Mouse (Mus musculus): ENCODE data around the gene Egf. TPM values are rescaled to one million over a fixed set of nuclear protein-coding genes. Genes with fewer than 3 reads are reported as not detected.

Gene Egf
- polyA plus RNA-seq, 1 experiment: 1.6 TPM

GRCm38 (mm10) chr3:129657775-129658174, 97.3 kb downstream of the Egf start:
- WGBS: 91% methylated on average over 11 of the region's 11 CpGs

DNA sequence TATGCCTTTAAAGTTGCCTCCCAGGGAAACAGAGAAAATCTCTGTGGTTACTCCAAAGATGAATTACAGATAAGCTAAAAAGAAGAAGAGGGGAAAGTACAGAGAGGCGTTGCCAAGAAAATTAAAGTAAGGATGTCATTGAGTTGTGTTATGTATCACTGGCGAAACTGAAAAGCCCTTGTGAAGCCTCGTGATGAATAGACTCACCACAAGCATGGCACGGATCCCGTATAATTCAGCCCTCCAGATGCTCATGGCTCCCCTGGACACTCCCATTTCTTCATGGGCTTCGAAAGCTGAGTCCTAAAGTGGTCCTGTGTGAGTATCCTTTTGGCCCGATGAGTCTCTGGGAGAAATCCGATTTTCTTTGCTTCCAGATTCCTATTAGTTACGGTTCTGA, 97.9 kb downstream of the Egf start:
- no peak for DNase-seq (ENCODE audit: low read depth, low spot score)
- 92% methylated on average over 9 of the region's 9 CpGs for WGBS

More at GRCm38 (mm10) chr3:129657775-129658174, 97.3 kb downstream of the Egf start:
- DNase-seq (ENCODE audit: low read depth, low spot score): no peak

- DNase-seq (ENCODE audit: low read depth, low spot score): no peak
- WGBS: 61% methylated on average over 4 of the region's 4 CpGs
Observed at GRCm38 (mm10) chr3:129656540-129656939, 98.6 kb downstream of the Egf start.

DNA sequence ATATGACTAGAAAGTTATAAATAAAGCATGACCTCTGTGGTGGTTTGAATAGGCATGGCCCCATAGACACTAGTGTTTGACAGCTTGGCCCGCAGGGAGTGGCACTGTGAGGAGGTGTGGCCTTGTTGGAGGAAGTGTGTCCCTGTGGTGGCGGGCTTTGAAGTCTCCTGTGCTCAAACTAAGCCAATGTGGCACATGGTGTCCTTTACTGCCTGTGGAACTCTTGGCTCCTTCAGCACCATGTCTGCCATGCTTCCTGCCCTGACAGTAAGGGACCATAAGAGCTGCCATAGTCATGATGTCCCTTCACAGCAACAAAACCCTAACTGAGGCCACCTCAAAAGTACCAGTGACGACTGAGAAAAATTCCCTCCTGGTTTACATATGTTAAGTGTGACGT, 102.6 kb downstream of the Egf start:
- DNase-seq (ENCODE audit: low read depth, low spot score): no peak
- 83% methylated on average over 4 of the region's 4 CpGs for WGBS

GRCm38 (mm10) chr3:129651765-129652164, 103.4 kb downstream of the Egf start:
- DNase-seq (ENCODE audit: low read depth, low spot score): no peak
- 95% methylated on average over 8 of the region's 8 CpGs for WGBS

DNA sequence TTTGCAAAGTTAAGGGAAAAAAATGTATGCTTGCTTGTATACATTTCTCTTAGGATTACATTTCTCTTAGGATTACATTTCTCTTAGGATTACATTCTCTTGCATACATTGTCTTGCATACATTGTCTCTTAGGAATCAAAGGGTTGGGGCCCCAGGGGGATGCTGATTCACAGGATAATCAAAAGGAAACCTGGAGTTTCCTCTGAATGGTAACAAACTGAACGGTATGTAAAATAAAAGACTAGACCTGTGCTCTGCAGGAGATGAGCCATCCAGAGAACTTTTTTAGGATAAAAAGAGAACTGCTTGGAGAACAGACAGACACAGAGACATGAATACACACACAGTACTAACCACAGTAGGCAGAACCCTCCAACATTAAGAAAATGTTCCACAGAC, 104.2 kb downstream of the Egf start:
- no peak for DNase-seq (ENCODE audit: low read depth, low spot score)
- WGBS: 86% methylated on average over 1 of the region's 1 CpGs

GRCm38 (mm10) chr3:129650293-129650612, 104.9 kb downstream of the Egf start:
- no peak for DNase-seq (ENCODE audit: low read depth, low spot score)

GRCm38 (mm10) chr3:129649586-129650292, 105.4 kb downstream of the Egf start:
- WGBS: 45% methylated on average over 8 of the region's 8 CpGs
- peak; percentile 25 for DNase-seq (ENCODE audit: low read depth, low spot score)

- 94% methylated on average over 5 of the region's 5 CpGs for WGBS
- DNase-seq (ENCODE audit: low read depth, low spot score): no peak
Observed at GRCm38 (mm10) chr3:129648598-129648997, 106.5 kb downstream of the Egf start.

DNA sequence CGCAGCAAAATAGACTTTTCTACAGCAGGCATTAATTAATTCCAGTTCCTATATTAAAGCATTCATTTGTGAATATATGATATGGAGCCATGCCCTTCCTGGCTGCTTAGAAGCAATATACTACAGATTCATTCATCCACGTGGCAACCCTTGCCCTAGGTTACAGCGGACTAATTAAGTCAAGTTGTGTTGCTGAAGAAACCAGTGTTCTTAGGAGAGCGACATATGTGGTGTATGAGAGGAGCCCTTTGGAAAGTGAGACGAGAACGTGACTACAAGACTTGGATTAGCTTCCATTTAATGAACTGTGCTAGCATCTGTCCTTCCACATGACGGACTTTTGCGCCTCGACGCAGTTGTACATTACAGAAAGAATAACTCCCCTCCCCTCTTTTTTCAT, 107.8 kb downstream of the Egf start:
- WGBS: 95% methylated on average over 10 of the region's 10 CpGs
- no peak for DNase-seq (ENCODE audit: low read depth, low spot score)

GRCm38 (mm10) chr3:129646781-129647180, 108.3 kb downstream of the Egf start:
- 75% methylated on average over 5 of the region's 5 CpGs for WGBS
- no peak for DNase-seq (ENCODE audit: low read depth, low spot score)

DNA sequence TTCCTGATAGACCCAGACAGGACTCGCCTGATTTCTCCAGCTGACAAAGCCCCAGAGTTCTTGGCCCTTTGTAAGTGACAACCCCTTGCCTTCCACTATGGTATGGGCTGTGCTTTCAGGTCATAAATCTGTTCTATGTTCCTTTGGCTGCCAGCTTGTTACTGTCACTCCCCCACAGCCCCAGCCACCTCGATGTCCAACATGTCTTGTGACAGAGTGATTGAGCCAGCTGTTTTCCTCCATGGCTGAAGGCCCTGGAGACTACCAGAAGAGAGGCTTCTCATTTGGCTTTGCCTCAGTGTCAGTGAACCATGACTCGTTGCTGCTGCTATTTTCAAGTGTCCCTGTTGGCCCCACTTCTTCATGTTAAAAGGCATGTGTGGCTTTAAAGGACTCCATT, 109.7 kb downstream of the Egf start:
- DNase-seq (ENCODE audit: low read depth, low spot score): no peak
- 52% methylated on average over 3 of the region's 3 CpGs for WGBS

DNA sequence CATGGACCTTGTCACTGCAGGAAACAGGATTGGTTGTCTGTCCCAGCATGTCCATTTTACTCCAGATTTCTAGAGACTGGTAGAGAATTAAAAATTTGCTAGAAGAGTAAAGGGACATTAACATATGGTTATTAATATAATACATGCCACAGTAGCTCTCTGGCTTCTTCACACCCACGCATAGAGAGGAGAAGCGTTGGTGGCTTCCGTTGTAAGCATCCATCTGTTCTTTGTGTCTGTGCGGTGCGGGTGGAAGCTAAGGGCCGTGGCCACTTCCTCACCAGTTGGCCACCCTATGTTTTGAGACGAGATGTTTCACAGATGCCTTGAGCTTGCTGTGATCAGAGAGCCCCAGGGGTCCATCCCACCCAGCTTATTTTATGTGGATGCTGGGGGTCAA, 113.5 kb downstream of the Egf start:
- WGBS: 89% methylated on average over 7 of the region's 7 CpGs
- DNase-seq (ENCODE audit: low read depth, low spot score): no peak

- no peak for DNase-seq (ENCODE audit: low read depth, low spot score)
- WGBS: 79% methylated on average over 10 of the region's 10 CpGs
Observed at GRCm38 (mm10) chr3:129640211-129641000, 114.7 kb downstream of the Egf start.

- DNase-seq (ENCODE audit: low read depth, low spot score): no peak
- 67% methylated on average over 5 of the region's 5 CpGs for WGBS
Observed at GRCm38 (mm10) chr3:129639701-129640100, 115.4 kb downstream of the Egf start.

- WGBS: 85% methylated on average over 6 of the region's 6 CpGs
- DNase-seq (ENCODE audit: low read depth, low spot score): no peak
Observed at GRCm38 (mm10) chr3:129637446-129637845, 117.7 kb downstream of the Egf start.

GRCm38 (mm10) chr3:129634260-129634901, 120.7 kb downstream of the Egf start:
- 71% methylated on average over 11 of the region's 11 CpGs for WGBS
- DNase-seq (ENCODE audit: low read depth, low spot score): no peak

DNA sequence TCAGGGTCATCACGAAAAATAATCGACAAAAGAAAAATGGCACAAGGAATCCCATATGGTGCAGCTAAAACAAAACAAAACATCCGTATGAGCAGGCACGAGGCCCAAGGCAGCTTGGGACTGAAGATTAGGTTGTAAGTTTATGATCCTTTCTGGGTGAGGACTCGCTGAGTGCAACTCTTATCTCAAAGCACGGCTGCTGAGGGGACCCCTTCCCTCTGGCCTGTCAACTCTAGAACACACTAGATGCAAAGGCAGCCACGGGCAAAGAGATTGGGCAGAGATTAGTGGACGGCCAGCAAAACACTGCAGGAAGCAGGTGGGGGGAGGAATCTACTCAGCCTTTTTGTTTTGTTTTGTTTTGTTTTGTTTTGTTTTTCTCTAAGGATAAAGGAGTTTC, 121.6 kb downstream of the Egf start:
- no peak for DNase-seq (ENCODE audit: low read depth, low spot score)
- 71% methylated on average over 8 of the region's 8 CpGs for WGBS

GRCm38 (mm10) chr3:129631857-129632256, 123.3 kb downstream of the Egf start:
- 98% methylated on average over 5 of the region's 5 CpGs for WGBS
- DNase-seq (ENCODE audit: low read depth, low spot score): no peak

DNA sequence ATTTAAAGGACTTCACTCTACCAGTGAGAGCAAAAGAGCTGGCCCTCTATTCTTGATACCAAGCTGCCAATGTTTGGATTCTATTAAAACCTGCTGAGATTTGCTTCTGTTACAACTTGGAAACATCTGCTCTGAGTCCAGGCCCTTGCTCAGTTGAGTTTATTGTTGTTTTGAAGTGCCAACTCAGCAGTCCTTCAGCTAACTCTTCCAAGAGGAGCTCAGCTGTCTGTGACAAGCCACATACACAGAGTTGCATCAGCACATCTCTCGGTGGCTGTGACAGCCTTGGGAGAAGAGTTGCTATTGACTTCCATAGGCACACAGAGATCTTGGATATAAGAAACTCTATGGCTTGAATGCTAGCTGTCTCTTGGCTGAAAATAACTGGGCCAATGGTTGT, 124.1 kb downstream of the Egf start:
- DNase-seq (ENCODE audit: low read depth, low spot score): no peak
- WGBS: 83% methylated on average over 1 of the region's 1 CpGs
